Mouse (Mus musculus): ENCODE data around the gene Ccm2l.

The Ccm2l gene

DNA sequence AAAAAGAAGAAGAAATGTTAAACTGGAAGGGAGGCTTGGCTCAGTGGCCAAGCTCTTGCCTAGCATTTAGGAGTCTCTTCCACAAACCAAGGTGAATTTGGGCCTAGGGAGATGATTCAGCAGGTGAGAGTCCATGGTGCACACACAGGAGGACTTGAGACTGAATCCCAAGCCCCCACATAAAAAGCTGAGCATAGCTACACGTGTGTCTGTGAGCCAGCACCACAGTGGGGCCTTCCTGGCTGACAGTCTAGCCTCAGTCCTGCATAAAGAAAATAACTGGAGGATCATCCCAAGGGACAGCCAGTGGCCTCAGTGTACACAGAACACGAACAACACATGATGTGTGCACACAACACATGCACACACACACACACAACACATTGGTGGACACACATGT lies 23.6 kb downstream of the Ccm2l start:
- DNase-seq (ENCODE audit: low read depth, low spot score) = no peak

DNA sequence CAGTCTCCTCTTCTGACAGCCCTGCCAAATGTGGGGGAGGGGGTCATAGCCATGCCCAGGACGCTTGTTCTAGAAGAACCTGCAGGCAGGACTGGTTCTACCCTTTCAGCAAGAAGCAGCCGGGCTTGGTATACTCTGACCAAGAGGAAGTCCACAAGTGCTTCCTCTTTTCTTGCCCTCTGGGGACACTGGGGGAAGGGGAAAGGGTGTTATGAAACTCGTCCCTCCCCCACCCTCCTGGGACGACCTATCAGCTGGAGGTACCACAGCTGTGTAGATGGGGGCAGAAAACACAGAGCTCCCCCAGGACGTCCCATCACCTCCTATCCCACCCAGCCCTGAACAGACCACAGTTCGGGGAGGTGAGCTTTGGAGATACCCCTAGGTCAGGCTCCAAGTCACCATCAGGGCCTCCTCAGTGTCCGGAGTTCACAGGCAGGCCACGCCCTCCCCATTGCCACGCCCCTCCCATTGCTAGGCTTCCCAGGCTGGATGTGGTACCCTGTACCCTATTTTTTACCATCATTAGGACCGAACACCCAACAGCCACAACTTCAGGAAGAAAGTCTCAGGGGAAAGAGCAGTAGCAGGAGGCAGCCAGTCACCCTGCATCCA lies 24.9 kb downstream of the Ccm2l start:
- no peak for DNase-seq (ENCODE audit: low read depth, low spot score)

DNA sequence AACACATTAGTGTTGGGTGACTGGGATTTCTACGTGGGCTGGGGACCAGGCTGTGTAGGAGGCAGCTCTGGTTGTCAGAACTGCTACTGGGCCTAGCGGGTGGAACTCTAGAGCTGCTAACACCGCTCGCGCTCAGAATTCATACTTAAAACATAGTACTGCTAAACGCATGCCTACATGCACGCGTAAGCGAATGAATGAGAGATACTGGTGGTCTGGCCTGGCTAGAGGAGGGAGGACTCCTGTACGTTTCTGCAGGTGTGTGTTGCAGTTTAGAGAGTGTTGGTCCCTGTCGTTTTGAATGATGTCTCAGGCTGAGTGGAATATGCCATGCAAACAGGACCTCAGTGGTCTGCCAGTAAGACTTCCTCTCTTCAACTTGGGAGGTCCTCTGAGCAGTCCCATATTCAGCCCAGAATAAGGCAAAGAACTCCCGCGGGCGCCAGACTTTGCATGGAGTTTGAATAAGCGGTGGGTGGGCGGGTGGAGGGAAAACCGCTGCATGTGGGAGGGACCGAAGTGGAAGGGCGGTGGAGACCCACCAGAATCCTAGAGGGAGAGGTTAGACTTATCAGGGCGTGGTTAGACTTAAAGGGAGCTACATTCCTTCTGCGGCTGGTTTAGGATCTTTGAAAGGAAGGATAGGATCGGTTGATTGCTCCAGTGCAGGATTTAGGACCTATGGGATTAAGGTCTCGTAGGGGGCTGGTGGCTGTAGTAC lies 41.5 kb downstream of the Ccm2l start:
- DNase-seq (ENCODE audit: low read depth, low spot score) = no peak

DNA sequence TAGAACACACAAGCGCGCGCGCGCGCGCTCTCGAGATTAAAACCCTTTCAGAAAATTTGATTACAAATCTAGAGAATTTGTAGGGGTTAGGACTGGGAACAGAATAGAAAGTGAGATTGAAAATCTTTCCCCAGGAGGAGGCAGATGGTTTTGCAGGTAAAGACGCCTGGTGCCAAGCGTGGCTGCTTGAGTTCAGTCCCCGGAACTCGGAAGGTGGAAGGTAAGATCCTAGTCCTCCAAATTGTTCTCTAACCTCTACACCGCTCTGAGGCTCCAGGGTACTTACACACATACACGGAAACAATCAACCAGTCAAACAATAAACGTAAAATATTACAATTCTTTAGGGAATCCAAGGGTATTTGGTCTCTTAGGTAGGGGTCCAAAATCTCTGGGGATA lies 42.0 kb downstream of the Ccm2l start:
- DNase-seq (ENCODE audit: low read depth, low spot score) = no peak

DNA sequence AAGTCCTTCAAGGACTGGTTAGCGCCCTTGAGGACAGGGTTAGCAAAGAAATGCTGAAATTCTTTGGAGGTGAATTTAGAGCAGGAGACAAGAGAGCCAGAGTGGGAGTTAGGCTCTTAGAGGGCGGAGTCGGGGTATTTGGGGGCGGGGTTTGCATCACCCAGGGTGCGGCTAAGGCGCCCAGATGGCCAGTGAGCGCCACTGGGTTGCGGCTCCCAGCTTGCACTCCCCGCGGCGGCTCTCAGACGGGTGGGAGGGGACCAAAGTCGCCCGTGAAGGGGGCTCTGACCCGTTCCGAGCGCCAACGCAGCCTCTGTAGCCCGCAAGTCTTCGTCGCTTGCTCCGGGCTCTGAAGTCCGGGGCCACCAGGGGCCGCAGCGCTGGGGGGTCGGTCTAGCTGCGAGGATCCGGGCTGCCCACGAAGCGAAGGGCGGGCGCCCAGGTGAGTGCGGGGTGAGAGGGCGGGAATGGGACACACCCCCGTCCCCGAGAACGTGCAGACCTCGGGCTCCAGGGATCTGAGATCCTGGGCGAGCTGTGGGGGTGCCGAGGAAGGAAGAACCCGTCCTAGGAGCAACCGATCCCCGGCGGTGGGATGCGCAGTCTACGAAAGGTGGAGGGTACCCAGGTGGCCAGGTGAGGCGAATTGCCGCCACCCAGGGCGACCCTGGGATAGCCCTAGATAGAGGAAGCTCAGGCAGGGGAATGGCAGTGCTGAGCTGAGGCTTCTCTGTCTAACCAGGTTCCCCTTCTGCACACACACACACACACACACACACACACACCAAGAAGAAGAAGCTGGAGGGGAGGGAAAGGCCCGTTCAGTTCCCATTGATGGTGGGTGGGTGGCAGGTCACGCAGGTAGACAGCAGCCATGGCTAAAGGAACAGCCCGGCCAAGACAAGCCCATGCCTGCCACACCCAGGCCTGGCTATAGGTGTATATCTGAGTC lies 42.8 kb downstream of the Ccm2l start, which contains the start of gene Hck:
TSS of gene Hck (plus strand) at position 156 of the 952 bp plus-strand sequence.
- peak; percentile 26 for DNase-seq (ENCODE audit: low read depth, low spot score)

DNA sequence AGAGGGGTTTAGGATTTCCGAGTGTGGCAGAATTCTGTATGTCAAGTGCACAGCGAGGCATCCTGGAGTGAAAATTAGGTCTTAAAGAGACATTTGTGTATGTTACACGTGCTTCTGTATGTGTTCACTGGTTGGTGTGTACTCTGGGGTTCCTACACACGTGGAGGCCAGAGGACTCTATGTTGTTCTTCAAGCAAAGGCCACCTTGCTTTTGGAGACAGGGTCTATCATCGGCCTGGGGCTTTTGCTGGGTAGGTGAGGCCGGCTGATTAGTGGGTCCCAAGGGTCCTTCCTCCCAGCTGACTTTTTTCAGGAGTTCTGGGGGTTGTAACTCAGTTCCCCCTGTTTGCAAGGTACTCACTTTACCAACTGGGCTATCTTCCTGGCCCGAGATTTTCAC lies 43.8 kb downstream of the Ccm2l start:
- DNase-seq (ENCODE audit: low read depth, low spot score) = no peak

GRCm38 (mm10) chr2:153111298-153111697 lies 45.5 kb downstream of the Ccm2l start:
- no peak for DNase-seq (ENCODE audit: low read depth, low spot score)

DNA sequence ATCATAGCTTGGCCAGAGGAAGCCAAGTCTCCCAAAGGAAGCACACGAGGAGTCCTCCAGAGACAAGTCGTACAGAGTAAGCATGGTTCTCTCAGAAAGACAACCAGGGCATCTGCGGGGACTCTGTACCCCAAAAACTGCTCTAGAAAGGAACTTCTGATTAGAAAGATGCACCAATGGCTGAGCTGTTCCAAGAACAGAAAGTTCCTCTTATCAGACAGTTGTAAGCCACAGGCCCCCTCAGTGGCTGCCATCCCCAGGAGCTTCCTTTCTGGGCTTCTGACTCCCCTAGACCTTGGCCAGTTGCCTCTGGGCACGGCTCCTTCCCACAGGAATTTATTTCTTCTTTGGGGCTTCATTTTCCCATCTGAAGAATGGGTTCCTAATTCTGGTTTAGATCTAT lies 49.9 kb downstream of the Ccm2l start:
- no peak for DNase-seq (ENCODE audit: low read depth, low spot score)

DNA sequence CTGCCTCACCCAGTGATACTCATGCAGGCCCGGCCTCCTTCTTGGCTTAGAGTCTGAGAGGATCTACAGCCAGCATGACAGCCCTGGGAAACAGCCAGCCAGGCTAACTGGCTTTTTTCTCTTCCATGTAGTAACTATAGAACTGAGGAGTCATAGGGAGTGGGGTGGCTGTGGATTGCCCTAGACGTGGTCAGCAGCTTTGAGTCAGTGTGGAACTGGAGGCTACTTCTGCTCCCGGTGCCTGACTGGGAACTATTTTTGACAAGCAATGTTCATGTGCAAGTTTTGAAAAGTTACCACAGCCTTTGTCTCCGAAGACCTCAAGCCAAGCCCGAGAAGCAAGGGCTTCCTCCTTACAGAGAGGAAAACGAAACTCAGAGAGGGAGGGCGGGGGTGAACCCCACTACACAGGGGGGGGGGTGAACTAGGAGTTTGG lies 51.3 kb downstream of the Ccm2l start:
- peak; percentile 41 for DNase-seq (ENCODE audit: low read depth, low spot score)

DNA sequence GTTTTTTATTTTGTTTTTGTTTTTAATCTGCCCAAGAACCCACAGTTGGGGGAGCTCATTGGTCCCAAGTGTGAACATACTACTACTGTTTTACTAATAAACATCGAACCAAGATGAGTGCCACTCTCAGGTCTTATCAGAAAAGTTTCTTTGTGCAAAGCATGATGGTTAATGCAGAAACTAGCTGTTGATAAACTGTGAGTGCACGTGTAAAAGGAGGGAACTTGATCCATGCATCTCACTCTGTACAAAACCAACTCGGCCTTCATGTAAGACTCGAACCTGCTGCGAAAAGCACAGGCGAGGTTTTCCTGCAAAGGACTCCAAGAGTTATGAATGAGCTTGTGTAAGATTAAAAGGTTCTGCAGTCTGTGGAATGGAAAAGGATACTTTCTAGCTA lies 53.7 kb downstream of the Ccm2l start:
- DNase-seq (ENCODE audit: low read depth, low spot score) = no peak

- no peak for DNase-seq (ENCODE audit: low read depth, low spot score)
Measured at GRCm38 (mm10) chr2:153120126-153120525, 54.4 kb downstream of the Ccm2l start.

DNA sequence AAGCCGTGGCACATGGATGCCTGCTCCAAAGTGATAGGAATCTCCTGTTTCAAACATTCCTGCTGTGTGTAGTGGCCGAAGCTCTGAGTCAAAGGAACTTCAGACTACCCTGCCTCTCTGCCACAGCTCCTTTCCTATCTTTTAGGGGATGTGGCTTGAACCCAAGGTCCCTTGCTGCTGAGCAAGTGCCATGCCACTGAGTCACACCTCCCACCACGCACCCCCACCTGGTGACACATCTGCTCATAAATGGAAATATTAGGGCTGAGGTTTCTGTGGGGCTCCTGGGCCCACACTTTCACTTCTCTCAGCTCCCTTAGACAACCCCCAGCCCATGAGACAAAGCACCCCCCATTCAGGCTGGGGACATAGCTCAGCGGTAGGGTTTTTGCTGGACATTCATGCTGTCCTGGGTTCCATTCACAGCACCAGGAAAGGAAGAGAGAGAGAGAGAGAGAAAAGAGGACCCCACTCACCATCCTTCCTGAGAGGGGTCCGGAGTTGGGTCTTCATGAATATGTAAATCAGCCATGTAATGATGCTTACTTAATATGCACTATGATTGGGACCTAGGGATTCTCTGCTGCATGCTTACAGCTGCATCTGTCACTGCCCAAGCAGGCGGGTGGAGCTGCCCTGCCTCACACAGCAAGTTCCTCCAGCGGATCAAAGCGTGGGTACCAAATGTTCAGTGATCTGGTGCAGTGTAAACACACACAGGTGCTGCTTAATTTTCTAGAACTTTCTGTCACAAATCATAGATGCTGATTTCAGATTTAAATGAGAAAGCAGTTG lies 56.3 kb downstream of the Ccm2l start:
- DNase-seq (ENCODE audit: low read depth, low spot score) = no peak

DNA sequence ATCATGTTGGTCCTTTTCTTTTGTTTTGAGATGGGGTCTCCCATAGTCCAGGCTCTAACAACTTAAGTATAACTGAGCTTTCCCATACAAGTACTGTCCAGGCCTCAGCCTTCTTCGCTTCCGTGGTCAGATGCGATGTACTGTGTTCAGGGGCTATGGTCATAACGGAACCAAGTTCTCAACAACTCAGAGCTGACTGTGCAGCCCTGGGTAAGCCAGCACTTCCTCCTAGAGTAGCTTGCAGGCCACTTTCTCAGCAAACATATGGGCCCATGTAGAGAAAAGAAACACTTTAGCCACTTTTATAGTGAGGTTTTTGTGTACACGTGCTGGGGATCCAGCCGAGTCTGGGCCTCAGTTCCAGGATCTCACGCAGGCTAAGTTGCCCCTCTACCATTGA lies 56.9 kb downstream of the Ccm2l start:
- DNase-seq (ENCODE audit: low read depth, low spot score) = no peak

DNA sequence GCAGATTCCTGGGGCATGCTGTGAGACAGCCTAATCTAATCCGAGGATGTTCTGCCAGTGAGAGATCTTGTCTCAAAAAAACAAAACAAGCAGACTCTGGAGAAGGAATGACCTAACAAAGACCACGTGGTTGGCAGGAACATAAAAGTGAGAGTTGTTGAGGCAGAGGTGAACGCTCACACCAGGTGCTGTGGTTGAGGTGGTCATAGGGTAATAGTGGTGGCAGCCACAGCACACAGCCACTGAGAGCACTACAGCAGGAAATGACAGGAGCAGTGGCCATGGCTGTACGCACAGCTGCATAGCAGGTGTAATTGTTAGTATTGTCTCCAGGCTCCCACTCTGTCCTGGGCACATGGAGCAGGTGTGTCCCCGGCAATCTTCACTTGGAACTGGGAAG lies 60.1 kb downstream of the Ccm2l start:
- DNase-seq (ENCODE audit: low read depth, low spot score) = no peak

DNA sequence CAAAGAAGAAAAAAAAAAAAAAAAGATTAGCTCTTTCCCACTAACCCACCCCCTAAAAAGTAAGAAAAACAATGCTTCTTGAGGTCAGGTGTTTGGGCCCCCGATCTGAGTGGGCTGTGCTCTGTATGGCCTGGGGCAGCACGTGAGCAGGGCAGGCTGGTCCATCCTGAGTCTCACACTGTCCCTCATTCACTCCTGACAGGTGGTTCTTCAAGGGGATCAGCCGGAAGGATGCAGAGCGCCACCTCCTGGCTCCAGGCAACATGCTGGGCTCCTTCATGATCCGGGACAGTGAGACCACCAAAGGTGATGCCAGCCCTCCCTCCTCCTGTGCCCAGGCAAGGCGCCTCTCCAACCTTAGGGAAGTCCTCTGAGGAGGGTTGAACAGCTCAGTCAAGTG lies 65.3 kb downstream of the Ccm2l start:
- DNase-seq (ENCODE audit: low read depth, low spot score) = peak; percentile 28
